Mouse (Mus musculus): ENCODE results near the gene Sspn. TPM values are rescaled to one million over a fixed set of nuclear protein-coding genes. Genes with fewer than 3 reads are reported as not detected.

Gene Sspn
- polyA plus RNA-seq, 1 experiment from 2014 or later = 1.2 TPM

GRCm38 (mm10) chr6:145906096-145906890 lies 25.1 kb upstream of the Sspn start:
- Histone ChIP-seq H3K36me3 (ENCODE audit: poor library complexity, severe bottlenecking) (no peaks in the 10 kb centered on the region), H3K4me3 (no peak overlapping the region), H3K4me2 (no peak overlapping the region), H3K9me3 (replicated peaks) (no peaks in the 10 kb centered on the region), H3K27me3 (no peaks in the 10 kb centered on the region), H3K9ac (no peak overlapping the region), H3K27ac (no peak overlapping the region), H3K4me1 (no peaks in the 10 kb centered on the region)
- no peak for ATAC-seq
- WGBS = 73% methylated on average over 7 of the region's 7 CpGs

- H3K4me3 ChIP-seq = no peak overlapping the region
- H3K36me3 ChIP-seq (ENCODE audit: poor library complexity, severe bottlenecking) = no peaks in the 10 kb centered on the region
- no peak for ATAC-seq
- 0 out of 2 replicates have a peak, but pooled peaks cover 2% of the 10 kb centered on the region for H3K27me3 ChIP-seq
- no peak overlapping the region for H3K9ac ChIP-seq
- H3K4me2 ChIP-seq = no peak overlapping the region
- WGBS = 79% methylated on average over 4 of the region's 4 CpGs
- H3K27ac ChIP-seq = no peak overlapping the region
- no peaks in the 10 kb centered on the region for H3K4me1 ChIP-seq
- no peaks in the 10 kb centered on the region for H3K9me3 ChIP-seq (replicated peaks)
Measured at GRCm38 (mm10) chr6:145909943-145910342, 21.5 kb upstream of the Sspn start.

GRCm38 (mm10) chr6:145910469-145911426 lies 20.7 kb upstream of the Sspn start:
- no peaks in the 10 kb centered on the region for H3K36me3 ChIP-seq (ENCODE audit: poor library complexity, severe bottlenecking)
- no peak overlapping the region for H3K4me3 ChIP-seq
- H3K27me3 ChIP-seq = 0 out of 2 replicates have a peak, but pooled peaks cover 6% of the 10 kb centered on the region
- 0 out of 2 replicates have a peak, but pooled peaks cover under 1% of the 10 kb centered on the region for H3K4me1 ChIP-seq
- H3K9ac ChIP-seq = no peak overlapping the region
- ATAC-seq = no peak
- WGBS = 56% methylated on average over 3 of the region's 3 CpGs
- H3K9me3 ChIP-seq (replicated peaks) = no peaks in the 10 kb centered on the region
- no peak overlapping the region for H3K4me2 ChIP-seq
- no peak overlapping the region for H3K27ac ChIP-seq

GRCm38 (mm10) chr6:145912232-145912631 lies 19.2 kb upstream of the Sspn start:
- Histone ChIP-seq H3K36me3 (ENCODE audit: poor library complexity, severe bottlenecking) (no peaks in the 10 kb centered on the region), H3K4me1 (peaks cover 11% of the 10 kb centered on the region), H3K9ac (no peak overlapping the region), H3K27ac (no peak overlapping the region), H3K27me3 (0 out of 2 replicates have a peak, but pooled peaks cover 6% of the 10 kb centered on the region), H3K4me2 (no peak overlapping the region), H3K9me3 (replicated peaks) (no peaks in the 10 kb centered on the region), H3K4me3 (no peak overlapping the region)
- no peak for ATAC-seq

GRCm38 (mm10) chr6:145915435-145915834 lies 16.0 kb upstream of the Sspn start:
- Histone ChIP-seq H3K9ac (no peak overlapping the region), H3K4me1 (peaks cover 11% of the 10 kb centered on the region), H3K4me2 (no peak overlapping the region), H3K36me3 (ENCODE audit: poor library complexity, severe bottlenecking) (no peaks in the 10 kb centered on the region), H3K9me3 (replicated peaks) (no peaks in the 10 kb centered on the region), H3K27ac (no peak overlapping the region), H3K27me3 (0 out of 2 replicates have a peak, but pooled peaks cover 6% of the 10 kb centered on the region), H3K4me3 (no peak overlapping the region)
- ATAC-seq = peak; percentile 51; the same call in 1 of the 2 replicates
- WGBS = 94% methylated on average over 2 of the region's 2 CpGs

- no peak overlapping the region for H3K9ac ChIP-seq
Measured at GRCm38 (mm10) chr6:145916401-145916800, 15.0 kb upstream of the Sspn start.

GRCm38 (mm10) chr6:145918236-145918635 lies 13.2 kb upstream of the Sspn start:
- Histone ChIP-seq H3K27ac (no peak overlapping the region), H3K9ac (no peak overlapping the region), H3K36me3 (ENCODE audit: poor library complexity, severe bottlenecking) (no peaks in the 10 kb centered on the region), H3K4me3 (no peak overlapping the region), H3K9me3 (replicated peaks) (no peaks in the 10 kb centered on the region), H3K27me3 (0 out of 2 replicates have a peak, but pooled peaks cover 6% of the 10 kb centered on the region), H3K4me2 (no peak overlapping the region), H3K4me1 (peaks cover 11% of the 10 kb centered on the region)
- no peak for ATAC-seq
- WGBS = 90% methylated on average over 5 of the region's 5 CpGs

More at GRCm38 (mm10) chr6:145916401-145916800, 15.0 kb upstream of the Sspn start:
- 7% methylated on average over 6 of the region's 6 CpGs for WGBS
- no peak overlapping the region for H3K4me2 ChIP-seq
- H3K27ac ChIP-seq = no peak overlapping the region
- no peaks in the 10 kb centered on the region for H3K36me3 ChIP-seq (ENCODE audit: poor library complexity, severe bottlenecking)
- H3K9me3 ChIP-seq (replicated peaks) = no peaks in the 10 kb centered on the region
- ATAC-seq = peak; percentile 66; the same call in 1 of the 2 replicates
- peaks cover 11% of the 10 kb centered on the region for H3K4me1 ChIP-seq
- H3K4me3 ChIP-seq = no peak overlapping the region
- 0 out of 2 replicates have a peak, but pooled peaks cover 6% of the 10 kb centered on the region for H3K27me3 ChIP-seq

GRCm38 (mm10) chr6:145923594-145923993 lies 7.8 kb upstream of the Sspn start:
- Histone ChIP-seq H3K9ac (no peak overlapping the region), H3K9me3 (replicated peaks) (no peaks in the 10 kb centered on the region), H3K4me1 (no peaks in the 10 kb centered on the region), H3K36me3 (ENCODE audit: poor library complexity, severe bottlenecking) (no peaks in the 10 kb centered on the region), H3K4me3 (no peak overlapping the region), H3K27me3 (no peaks in the 10 kb centered on the region), H3K4me2 (no peak overlapping the region), H3K27ac (no peak overlapping the region)
- WGBS = 89% methylated on average over 6 of the region's 6 CpGs
- ATAC-seq = no peak

- H3K9ac ChIP-seq = peak overlapping the region; percentile 81
- 3% methylated on average over 28 of the region's 28 CpGs for WGBS
- ATAC-seq = peak; percentile 98
- H3K4me1 ChIP-seq = peaks cover 14% of the 10 kb centered on the region
- H3K4me3 ChIP-seq = peak overlapping the region; percentile 45
- peak overlapping the region; percentile 81 for H3K27ac ChIP-seq
- no peaks in the 10 kb centered on the region for H3K9me3 ChIP-seq (replicated peaks)
- no peaks in the 10 kb centered on the region for H3K27me3 ChIP-seq
- H3K36me3 ChIP-seq (ENCODE audit: poor library complexity, severe bottlenecking) = no peaks in the 10 kb centered on the region
- H3K4me2 ChIP-seq = peak overlapping the region; percentile 68
Measured at GRCm38 (mm10) chr6:145934001-145934696, 2.7 kb downstream of the Sspn start.

- peaks cover 14% of the 10 kb centered on the region for H3K4me1 ChIP-seq
- peak overlapping the region; percentile 81 for H3K9ac ChIP-seq
- H3K27me3 ChIP-seq = no peaks in the 10 kb centered on the region
- WGBS = 72% methylated on average over 9 of the region's 9 CpGs
- no peaks in the 10 kb centered on the region for H3K9me3 ChIP-seq (replicated peaks)
- peak overlapping the region; percentile 45 for H3K4me3 ChIP-seq
- peak overlapping the region; percentile 81; the same call in 1 of the 2 replicates for H3K27ac ChIP-seq
- no peaks in the 10 kb centered on the region for H3K36me3 ChIP-seq (ENCODE audit: poor library complexity, severe bottlenecking)
- no peak for ATAC-seq
- peak overlapping the region; percentile 68 for H3K4me2 ChIP-seq
Measured at GRCm38 (mm10) chr6:145934697-145935240, 3.3 kb downstream of the Sspn start.

GRCm38 (mm10) chr6:145935912-145936311 lies 4.5 kb downstream of the Sspn start:
- Histone ChIP-seq H3K4me2 (no peak overlapping the region), H3K9ac (no peak overlapping the region), H3K4me1 (peaks cover 17% of the 10 kb centered on the region), H3K27me3 (no peaks in the 10 kb centered on the region), H3K4me3 (no peak overlapping the region), H3K27ac (no peak overlapping the region), H3K9me3 (replicated peaks) (no peaks in the 10 kb centered on the region), H3K36me3 (ENCODE audit: poor library complexity, severe bottlenecking) (no peaks in the 10 kb centered on the region)
- WGBS = 83% methylated on average over 2 of the region's 2 CpGs
- ATAC-seq = no peak
